Mouse (Mus musculus) cerebellum, adult 2 months (tissue): ENCODE measurements at regions not wholly inside any gene's neighbourhood (a gene's known extent, or its start where the extent isn't known, plus 50 kb on each side); places are given as distances from the start of the nearest gene placed in this dataset.

Experiments used
- CTCF ChIP-seq: fragments of 200-500 bp; IDR thresholded peaks from 2 replicates; pipeline ENCODE4 v1.5.1; 2011; ENCODE audit warnings: low read depth, mild to moderate bottlenecking, control low read depth, low read length, moderate library complexity, borderline replicate concordance; ENCODE audit not compliant: insufficient read depth
- POLR2A ChIP-seq: fragments of 200-500 bp; IDR thresholded peaks from 2 replicates; pipeline ENCODE4 v1.6.1; 2011; ENCODE audit warnings: low read length, control low read depth, borderline replicate concordance; ENCODE audit not compliant: insufficient read depth

DNA sequence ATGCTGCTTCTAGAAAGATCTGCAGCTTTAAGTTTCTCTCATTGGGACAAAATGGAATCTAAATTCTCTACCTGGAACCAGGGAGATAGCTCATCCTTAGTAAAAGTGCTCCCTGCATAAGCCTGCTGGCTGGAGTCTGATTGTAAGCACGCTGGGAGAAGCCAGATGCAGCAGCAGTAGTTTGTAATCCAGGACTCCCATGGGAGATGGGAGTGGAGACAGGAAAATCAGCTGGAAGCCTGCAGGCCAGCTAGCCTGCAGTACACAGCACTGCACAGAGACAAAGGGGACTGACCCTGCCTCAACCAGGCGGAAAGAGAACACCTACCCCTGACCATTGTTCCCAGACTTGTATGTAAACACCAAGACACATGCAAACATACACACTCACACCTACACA lies 170.2 kb downstream of the Shq1 start:
- no peak for TF ChIP-seq CTCF
- TF ChIP-seq POLR2A: no peak
